Mouse (Mus musculus) intestine, postnatal 0 days (tissue): ENCODE measurements around the gene Ss18l1. TPM values are rescaled to one million over a fixed set of nuclear protein-coding genes. Genes with fewer than 3 reads are reported as not detected.
A peak's percentile ranks its signal among the peaks of the same experiment; 100 is the strongest.

ENCODE experiments used
- ATAC-seq: fragments of 200-750 bp; cut with Nextera tagmentation; 2 replicates; pipeline ENCODE4 v1.8.0; 2017; ENCODE audit warnings: mild to moderate bottlenecking, moderate TSS enrichment, moderate library complexity
- H3K27ac ChIP-seq: fragments of 300-500 bp; sonication (generic); 2 replicates; pipeline ENCODE4 v1.5.1; 2014; ENCODE audit warnings: mild to moderate bottlenecking, low read depth, low read length, moderate library complexity
- H3K27me3 ChIP-seq: fragments of 300-500 bp; sonication (generic); replicated peaks from 2 replicates; pipeline ENCODE4 v1.6.1; 2014; ENCODE audit warnings: low read length, mixed read lengths; ENCODE audit not compliant: control insufficient read depth, insufficient read depth
- H3K36me3 ChIP-seq: fragments of 300-500 bp; sonication (generic); 2 replicates; pipeline ENCODE4 v1.6.1; 2014; ENCODE audit warnings: mild to moderate bottlenecking, moderate library complexity; ENCODE audit not compliant: control insufficient read depth, insufficient read depth
- H3K4me1 ChIP-seq: fragments of 300-500 bp; sonication (generic); replicated peaks from 2 replicates; pipeline ENCODE4 v1.6.1; 2014; ENCODE audit warnings: antibody characterized with exemption, low read length, mixed read lengths; ENCODE audit not compliant: control insufficient read depth, insufficient read depth
- H3K4me2 ChIP-seq: fragments of 300-500 bp; sonication (generic); replicated peaks from 2 replicates; pipeline ENCODE4 v1.6.1; 2014; ENCODE audit warnings: low read depth, mild to moderate bottlenecking, moderate library complexity
- H3K4me3 ChIP-seq: fragments of 300-500 bp; sonication (generic); 2 replicates; pipeline ENCODE4 v1.5.1; 2014; ENCODE audit warnings: low read depth, low read length
- H3K9ac ChIP-seq: fragments of 300-500 bp; sonication (generic); 2 replicates; pipeline ENCODE4 v1.6.1; 2014; ENCODE audit warnings: mild to moderate bottlenecking, low read depth, low read length
- H3K9me3 ChIP-seq: fragments of 300-500 bp; sonication (generic); 2 replicates; pipeline ENCODE4 v1.6.1; 2016; ENCODE audit warnings: mixed run types; ENCODE audit not compliant: control insufficient read depth
- CTCF ChIP-seq: sonication (generic); IDR thresholded peaks from 2 replicates; pipeline ENCODE4 v1.5.1; 2016; ENCODE audit warnings: low read depth, mild to moderate bottlenecking, control low read depth, antibody characterized with exemption, moderate library complexity
- WGBS: fragments of 180-500 bp; shearing (Covaris S2); extraction: QIAGEN DNeasy Blood & Tissue Kit; methylation state at CpG from one replicate; pipeline ENCODE4 v1.1.7; 2014; 5-methylcytosine and 5-hydroxymethylcytosine counted together
- polyA plus RNA-seq: library from polyadenylated mRNA; unstranded; fragments of >200 nt; fragmentation: Nextera tagmentation; extraction: Ambion mirVana; gene quantifications from 2 replicates; pipeline ENCODE4 v1.2.1, GENCODE M21; 2015

The Ss18l1 gene
- polyA plus RNA-seq, 1 experiment from 2014 or later = 1.2 TPM

DNA sequence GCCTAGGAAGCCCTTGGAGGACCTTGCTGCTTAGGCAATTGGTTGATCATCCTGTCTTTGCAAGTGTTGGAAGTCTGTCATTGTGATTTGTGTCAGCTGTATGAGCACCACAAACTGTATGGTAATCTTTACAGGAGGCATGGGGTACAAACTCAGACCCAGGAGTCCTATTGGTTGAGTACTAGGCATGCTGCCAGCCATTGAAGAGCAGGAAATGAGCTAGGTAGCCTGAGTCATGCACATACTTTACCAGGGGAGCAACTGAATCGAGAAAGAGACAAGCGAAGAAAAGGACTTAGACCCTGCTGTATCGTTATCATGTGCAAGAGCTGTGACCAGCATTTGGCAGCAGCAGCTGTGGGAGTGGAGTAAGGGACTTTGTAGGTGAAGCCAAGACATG is 9.4 kb upstream of the Ss18l1 start:
- no peak overlapping the region for H3K9ac ChIP-seq
- no peak overlapping the region; the same call in 1 of the 2 replicates for H3K27ac ChIP-seq
- H3K4me3 ChIP-seq = no peak overlapping the region
- H3K36me3 ChIP-seq = peaks cover 67% of the 10 kb centered on the region
- no peaks in the 10 kb centered on the region for H3K27me3 ChIP-seq
- TF ChIP-seq CTCF = no peak
- no peaks in the 10 kb centered on the region for H3K4me1 ChIP-seq
- 39% methylated on average over 3 of the region's 3 CpGs for WGBS
- no peaks in the 10 kb centered on the region for H3K9me3 ChIP-seq
- ATAC-seq = peak; percentile 39; the same call in 1 of the 2 replicates
- H3K4me2 ChIP-seq = no peak overlapping the region

- no peaks in the 10 kb centered on the region for H3K9me3 ChIP-seq
- H3K27me3 ChIP-seq = no peaks in the 10 kb centered on the region
- no peak overlapping the region for H3K9ac ChIP-seq
- H3K27ac ChIP-seq = peak overlapping the region; percentile 28; the same call in 1 of the 2 replicates
- no peak for TF ChIP-seq CTCF
- no peak overlapping the region for H3K4me2 ChIP-seq
- peaks cover 71% of the 10 kb centered on the region for H3K36me3 ChIP-seq
- 71% methylated on average over 3 of the region's 3 CpGs for WGBS
- no peaks in the 10 kb centered on the region for H3K4me1 ChIP-seq
- ATAC-seq = no peak
- H3K4me3 ChIP-seq = no peak overlapping the region
Measured at GRCm38 (mm10) chr2:180033956-180034355, 8.4 kb upstream of the Ss18l1 start.

DNA sequence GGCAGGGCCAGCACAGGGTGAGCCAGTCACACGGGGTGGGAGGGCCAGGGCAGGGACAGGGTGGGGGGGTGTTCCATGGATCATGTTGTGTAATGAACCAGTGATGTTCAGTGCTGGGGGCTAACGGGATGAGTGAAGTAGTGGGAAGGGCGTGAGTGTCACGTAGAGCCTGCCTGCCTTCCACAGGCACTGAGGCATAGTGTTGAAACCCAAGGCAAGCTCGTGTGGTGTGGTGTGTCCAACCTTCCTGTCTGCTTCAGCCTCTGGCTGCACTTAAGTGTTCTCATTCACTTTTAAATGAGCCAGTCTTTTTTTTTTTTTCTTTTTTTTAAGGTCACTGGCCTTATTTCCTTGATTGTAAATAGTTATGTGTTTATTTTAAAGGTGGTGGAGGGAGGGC is 7.6 kb upstream of the Ss18l1 start:
- Histone ChIP-seq H3K36me3 (peaks cover 74% of the 10 kb centered on the region), H3K27ac (no peak overlapping the region), H3K4me1 (no peaks in the 10 kb centered on the region), H3K9me3 (no peaks in the 10 kb centered on the region), H3K4me2 (no peak overlapping the region), H3K27me3 (no peaks in the 10 kb centered on the region), H3K9ac (no peak overlapping the region), H3K4me3 (no peak overlapping the region)
- ATAC-seq = no peak
- WGBS = 73% methylated on average over 5 of the region's 5 CpGs
- TF ChIP-seq CTCF = no peak

DNA sequence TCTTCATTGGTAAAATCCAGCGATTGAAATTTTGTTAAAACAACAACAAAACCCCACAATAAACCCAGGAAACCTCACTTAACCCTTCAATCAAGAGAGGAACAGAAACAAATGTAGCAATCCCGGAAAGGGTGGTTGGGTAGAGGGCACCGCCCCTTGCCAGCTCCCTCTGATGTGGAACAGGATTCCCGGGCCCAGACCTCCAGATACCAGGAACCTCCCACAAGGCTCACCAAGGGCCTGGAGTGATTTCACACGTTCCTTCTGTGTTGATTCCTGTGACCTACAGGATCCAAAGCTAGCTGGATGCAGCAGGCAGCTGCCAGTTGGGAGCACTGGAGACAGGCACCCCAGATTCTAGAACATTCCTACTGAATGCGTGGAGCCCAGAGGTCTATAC is 1.9 kb upstream of the Ss18l1 start:
- ATAC-seq = no peak
- H3K4me2 ChIP-seq = peak overlapping the region; percentile 98; the same call in 1 of the 2 replicates
- H3K27me3 ChIP-seq = no peaks in the 10 kb centered on the region
- peaks cover 37% of the 10 kb centered on the region for H3K36me3 ChIP-seq
- peaks cover 5% of the 10 kb centered on the region; the same call in 1 of the 2 replicates for H3K4me1 ChIP-seq
- no peaks in the 10 kb centered on the region for H3K9me3 ChIP-seq
- H3K9ac ChIP-seq = no peak overlapping the region
- no peak overlapping the region for H3K4me3 ChIP-seq
- TF ChIP-seq CTCF = no peak
- no peak overlapping the region for H3K27ac ChIP-seq
- WGBS = 44% methylated on average over 6 of the region's 6 CpGs

- Histone ChIP-seq H3K4me1 (peaks cover 5% of the 10 kb centered on the region; the same call in 1 of the 2 replicates), H3K9ac (peak overlapping the region; percentile 73), H3K4me3 (peak overlapping the region; percentile 99), H3K36me3 (peaks cover 25% of the 10 kb centered on the region), H3K27ac (peak overlapping the region; percentile 89), H3K27me3 (no peaks in the 10 kb centered on the region), H3K4me2 (peak overlapping the region; percentile 98), H3K9me3 (no peaks in the 10 kb centered on the region)
- ATAC-seq = peak; percentile 64
- TF ChIP-seq CTCF = no peak
- whole genome bisulfite sequencing = under 1% methylated on average over 63 of the region's 66 CpGs
Measured at GRCm38 (mm10) chr2:180041577-180042255, 593 bp upstream of the Ss18l1 start.

- Histone ChIP-seq H3K9ac (peak overlapping the region; percentile 73), H3K4me3 (peak overlapping the region; percentile 99), H3K36me3 (peaks cover 12% of the 10 kb centered on the region), H3K27ac (peak overlapping the region; percentile 89), H3K4me2 (peak overlapping the region; percentile 98), H3K9me3 (no peaks in the 10 kb centered on the region), H3K4me1 (peaks cover 5% of the 10 kb centered on the region; the same call in 1 of the 2 replicates), H3K27me3 (no peaks in the 10 kb centered on the region)
- peak; percentile 28 for ATAC-seq
- WGBS = under 1% methylated on average over 57 of the region's 66 CpGs
- TF ChIP-seq CTCF = no peak
Measured at GRCm38 (mm10) chr2:180042858-180043515, 678 bp downstream of the Ss18l1 start.
